Mouse (Mus musculus) gastrocnemius, postnatal 25 days (tissue): ENCODE measurements at regions not wholly inside any gene's neighbourhood (a gene's known extent, or its start where the extent isn't known, plus 50 kb on each side); places are given as distances from the start of the nearest gene placed in this dataset.
A peak's percentile ranks its signal among the peaks of the same experiment; 100 is the strongest.

ENCODE experiments used
- DNase-seq: peaks from one replicate; pipeline ENCODE4 v3.0.0; 2022

DNA sequence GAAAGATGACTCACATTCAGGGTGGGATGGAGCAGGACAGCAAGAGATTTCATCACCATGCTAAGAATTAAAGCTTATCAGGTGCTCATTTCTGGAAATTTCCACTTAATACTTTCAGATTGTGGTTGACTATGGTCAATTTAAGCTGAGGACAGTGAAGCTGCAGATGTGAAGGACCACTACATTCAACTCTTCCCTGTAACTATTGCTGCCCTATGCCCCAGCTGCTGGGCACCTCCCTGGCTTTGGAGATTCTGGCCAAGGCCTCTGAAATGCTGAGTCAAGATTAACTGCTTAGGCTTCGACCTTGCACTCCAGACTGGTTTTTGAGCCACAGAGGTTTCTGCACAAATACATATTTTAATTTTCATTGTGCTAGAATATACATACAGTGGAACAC is 140.4 kb upstream of the Grik3 start:
- DNase-seq = no peak

DNA sequence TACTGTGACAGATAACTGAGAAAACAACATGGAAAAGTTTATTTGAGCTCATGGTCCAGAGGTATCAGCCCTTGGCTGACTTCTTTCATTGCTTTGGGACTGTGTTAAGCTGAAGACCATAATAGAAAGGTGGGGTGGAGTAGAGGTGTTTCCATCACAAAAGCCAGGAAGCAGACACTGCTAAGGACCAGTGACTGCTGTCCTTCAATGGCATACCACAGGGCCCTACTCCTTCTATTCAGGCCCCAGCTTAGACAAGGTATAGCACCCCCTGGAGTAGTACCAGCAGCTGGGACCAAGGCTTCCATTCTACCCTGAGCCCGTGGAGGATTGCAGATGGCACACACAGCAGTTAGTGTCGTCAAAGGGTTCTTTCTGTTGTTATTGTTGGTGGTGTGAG is 151.4 kb upstream of the Grik3 start:
- no peak for DNase-seq

DNA sequence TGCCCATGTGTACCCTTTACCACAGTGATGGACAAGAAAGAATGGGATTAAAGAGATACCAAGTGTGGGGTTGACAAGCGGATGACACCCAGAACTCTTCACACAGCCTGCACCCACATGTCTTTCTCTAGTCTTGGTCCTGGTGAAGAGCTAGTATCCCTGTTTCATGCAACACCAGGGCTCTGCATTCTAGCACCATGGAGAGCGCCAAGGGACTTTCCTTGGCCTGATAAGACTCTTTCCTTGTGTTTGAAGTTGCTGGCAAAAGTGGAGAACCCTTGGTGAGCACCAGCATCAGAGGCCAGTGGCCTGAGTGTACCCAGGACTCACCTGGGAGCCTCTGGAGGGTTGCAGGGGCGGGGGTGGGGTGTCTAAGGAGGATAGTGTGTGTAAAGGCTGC is 161.7 kb upstream of the Grik3 start:
- no peak for DNase-seq

DNA sequence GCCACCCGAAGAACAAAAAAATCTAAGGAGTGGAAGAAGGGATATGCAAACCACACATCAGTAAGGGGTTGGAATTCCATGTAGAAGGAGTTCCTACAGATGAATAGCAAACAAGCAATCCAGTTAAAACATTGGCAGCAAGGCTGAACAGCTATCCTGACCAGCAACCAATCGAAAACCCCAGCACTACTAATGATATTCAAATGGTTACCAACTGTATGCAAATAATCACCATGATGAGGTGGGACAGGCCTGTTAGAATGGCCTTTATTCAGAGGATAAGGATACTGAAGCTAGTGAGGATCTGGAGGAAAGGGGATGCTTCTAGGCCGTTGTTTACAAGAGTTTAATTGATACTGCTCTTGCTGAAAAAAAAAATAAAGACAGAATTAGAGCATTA is 166.0 kb upstream of the Grik3 start:
- no peak for DNase-seq

DNA sequence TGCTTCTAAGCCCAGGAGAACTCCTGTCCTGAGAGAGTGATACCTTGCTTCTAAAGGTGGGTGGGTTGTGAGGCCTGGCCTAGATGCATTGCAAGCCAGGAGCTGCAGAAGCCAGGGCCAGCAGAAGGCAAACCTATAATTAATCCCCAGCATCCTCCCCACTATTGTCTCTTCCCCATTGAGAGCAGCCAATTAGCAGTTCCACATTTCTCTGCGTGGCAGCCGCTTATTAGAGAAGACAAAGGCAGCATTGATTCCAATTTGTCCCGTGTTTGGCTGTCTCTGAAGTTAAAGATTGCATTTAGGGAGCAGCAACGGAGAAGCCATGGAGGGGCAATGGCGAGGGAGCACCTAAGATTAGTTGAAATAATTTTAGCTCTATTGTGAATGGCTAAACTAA is 171.2 kb upstream of the Grik3 start:
- no peak for DNase-seq

DNA sequence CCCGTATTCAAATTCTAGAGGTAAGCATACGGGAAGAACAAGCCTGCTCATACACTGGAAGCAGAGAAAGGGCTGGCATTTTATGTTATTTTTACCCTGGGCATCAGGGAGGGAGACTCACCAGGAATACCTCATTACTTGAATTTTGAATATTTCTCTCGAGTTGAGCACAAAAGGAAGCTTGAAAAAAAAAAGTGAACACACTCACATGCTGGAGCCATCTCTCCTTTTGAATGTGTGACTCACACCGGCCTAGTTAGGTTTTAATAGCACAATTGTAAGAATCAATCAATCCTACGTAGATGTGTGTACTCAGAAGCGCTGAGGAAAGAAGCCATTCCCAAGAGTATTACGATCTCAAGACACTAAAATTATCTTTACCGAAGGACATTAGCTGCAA is 172.2 kb upstream of the Grik3 start:
- DNase-seq = no peak

DNA sequence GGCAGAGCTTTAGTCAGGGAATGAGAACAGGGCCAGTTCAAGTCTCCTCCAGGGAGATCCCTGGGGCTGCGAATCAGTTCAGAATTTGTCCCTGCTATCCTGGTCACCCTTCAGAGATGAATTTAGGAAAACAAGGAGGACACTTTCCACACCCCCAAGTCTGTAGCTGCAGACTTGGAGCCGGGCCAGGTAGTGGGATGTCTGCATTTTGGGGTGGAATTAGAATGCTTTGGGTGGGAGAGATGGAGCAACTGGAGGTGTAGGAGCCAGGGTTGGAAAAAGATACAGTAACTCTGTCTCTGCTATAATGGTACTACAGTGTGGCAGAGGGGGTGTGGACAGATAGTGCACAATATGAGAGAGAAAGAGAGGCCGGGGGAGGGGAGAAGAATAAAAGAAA is 173.6 kb upstream of the Grik3 start:
- no peak for DNase-seq

DNA sequence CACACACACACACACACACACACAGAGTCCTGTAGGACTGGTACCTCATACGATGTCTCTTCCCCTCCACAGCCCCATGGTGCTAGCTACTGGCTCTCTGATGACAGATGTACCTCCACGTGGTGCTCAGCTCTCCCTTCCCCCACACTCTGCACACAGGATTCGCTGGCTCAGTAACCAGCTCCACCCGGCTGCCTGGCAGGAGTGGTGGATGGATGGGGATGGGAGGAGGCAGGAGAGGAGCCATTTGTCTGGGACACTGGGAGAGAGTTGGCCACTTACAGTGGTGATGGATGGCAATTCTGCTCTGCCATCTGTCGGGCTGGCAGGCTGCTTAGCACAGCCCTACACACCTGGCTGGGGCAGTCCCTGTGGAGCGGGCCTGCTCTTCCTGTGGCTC is 174.7 kb upstream of the Grik3 start:
- no peak for DNase-seq

DNA sequence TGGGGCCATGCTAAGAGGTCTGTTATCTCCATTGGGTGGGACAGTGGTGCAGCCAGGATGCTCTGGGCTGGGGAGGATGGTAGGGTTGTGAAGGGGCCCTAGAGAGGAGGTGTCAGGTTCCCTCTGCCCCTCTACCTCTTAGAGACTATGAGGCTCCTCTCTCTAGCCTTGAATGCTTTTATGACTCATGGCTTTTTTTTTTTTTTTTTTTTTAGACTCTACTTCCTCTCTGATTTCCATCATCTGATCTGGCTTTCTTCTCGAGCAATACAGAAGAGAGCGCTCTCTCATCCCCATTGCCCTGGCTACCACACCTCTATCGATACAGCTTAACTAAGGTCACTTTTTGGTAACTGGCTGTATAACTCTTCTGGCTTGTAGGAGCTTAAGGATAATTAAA is 176.6 kb upstream of the Grik3 start:
- DNase-seq = no peak

DNA sequence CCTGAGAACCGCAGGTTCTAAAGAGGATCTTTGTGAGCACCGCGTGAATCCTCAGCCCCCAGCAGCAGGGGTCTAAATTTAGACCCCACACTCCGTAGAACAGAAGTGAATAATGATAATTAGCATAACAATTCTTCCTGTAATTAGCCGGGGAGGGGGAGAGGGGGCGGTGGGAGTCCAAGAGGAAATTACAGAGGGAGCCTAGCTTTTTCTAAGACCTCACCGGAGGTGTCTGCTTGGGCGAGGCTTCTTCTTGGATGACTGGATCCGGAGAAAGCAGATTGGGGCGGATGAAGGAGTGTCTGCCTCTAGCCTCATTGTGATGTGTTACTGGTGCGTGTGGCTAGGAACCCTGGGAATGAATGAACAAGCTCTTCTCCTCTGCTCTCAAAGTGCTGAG is 177.2 kb upstream of the Grik3 start:
- no peak for DNase-seq

DNA sequence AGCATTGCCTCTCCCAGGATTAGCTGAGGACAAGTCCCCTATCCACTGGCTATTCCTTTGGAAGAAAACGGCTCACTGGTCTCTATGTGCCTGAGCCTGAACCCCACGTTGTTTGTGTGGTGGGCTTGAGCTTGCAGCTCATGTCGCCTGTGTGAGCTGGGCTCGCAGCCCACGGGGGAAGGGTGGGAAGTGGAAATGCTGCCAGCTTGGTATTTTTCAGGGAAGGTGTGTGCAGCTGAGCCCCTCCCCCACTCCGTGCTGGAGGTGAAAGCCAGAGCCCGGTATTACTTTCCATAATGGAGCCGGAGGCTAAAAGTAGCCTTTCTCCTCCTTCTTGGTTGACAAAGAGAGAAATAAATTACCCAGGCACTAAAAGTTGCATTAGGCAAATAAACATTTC is 180.5 kb upstream of the Zc3h12a start:
- no peak for DNase-seq

DNA sequence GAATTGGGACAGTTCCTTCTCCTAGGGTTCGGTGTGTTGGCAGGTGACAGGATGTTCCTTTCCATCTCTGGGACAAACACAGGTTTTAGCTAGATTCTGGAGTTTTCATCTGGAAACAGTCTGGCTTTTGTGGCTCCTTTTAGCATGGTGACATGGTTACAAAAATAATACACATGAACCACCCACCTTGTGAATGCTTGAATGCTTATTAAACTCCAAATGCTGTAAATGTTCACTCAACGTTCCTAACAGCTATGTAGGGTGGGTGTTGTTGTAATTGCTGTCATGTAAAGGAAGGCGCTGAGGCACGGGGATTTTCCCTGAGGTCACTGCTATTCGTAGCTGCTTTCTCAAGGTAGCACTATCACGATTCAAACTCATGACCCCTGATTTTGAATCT is 178.1 kb upstream of the Zc3h12a start:
- no peak for DNase-seq

DNA sequence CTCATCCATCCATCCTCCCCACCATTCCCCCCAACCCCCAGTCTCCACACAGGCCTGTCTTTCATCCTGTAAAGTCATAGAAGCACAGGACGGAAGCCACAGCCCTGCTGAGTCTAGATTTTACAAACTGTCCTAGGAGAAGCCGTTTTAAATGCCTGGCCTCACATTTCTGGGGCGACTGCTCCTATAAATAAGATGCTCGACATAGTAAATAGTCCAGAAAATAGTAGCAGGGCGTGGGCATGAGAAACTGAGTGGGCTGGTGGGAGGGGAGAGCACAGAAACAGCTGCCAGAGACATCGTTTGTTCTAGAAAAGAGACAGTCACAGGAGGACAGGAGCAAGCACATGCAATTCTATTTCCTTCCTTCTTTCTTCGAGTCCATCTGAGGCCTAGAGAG is 175.0 kb upstream of the Zc3h12a start:
- DNase-seq = no peak

DNA sequence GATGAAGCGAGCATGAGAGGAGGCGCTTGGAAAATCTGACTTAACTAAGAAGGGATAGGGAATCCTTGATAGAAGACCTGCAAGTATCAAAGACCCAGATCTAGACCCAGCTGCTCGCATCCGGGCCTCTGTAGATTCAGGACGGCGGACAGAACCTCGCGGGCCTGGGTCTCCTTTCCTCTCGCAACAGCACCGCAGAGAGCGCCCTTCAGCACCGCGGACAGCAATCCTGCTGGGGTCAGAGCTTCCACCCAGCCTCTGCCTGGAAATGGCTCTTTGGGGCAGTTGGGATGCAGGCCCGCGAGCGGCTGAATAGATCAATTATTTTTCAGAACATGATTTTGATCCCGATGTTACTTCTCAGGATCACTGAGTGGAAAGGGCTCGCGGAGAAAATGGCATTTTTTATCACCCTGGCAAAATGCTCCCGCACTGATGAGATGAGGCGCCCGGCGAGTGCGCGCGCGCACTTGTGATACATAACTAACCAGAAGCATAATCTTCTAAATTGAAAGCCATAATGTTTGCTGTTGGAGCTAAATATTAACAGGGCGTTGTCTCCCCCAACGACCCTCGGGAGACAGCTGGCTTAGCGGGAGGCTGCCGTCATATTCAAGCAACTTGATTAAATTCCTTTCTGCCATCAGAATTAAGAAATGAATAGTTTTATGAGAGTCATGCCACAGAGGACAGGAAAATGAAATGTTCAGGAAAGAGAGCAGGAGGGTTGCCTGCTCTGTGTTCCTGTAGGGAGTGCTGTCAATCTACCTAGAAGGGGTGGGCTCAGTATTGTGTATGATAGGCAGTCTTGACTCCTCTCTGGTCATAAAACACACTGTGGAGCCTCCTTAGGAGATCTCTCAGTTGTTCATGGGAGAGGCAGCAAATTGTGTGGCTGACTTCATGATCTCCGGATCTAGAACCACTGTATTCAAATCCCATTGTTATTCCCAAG is 173.1 kb upstream of the Zc3h12a start:
- DNase-seq = peak; percentile 20

DNA sequence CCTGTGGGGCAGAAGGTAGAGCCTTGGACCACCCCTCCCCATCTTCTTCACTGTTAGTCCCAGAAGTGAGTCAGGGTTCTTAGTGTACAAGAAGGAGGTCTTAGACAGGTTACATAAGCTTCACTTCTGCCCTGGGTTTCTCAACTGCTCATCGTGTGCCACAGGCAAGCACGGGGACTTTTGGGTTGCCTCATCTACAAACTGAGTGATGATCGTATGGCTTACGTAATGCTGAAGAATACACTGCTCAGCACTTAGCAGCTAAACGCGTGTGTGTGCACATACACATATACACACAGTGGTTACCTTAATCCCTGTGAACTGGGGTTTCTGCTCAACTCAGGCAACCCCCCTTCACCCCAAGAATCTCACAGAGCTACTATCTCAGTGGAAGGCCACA is 163.1 kb upstream of the Zc3h12a start:
- DNase-seq = no peak

DNA sequence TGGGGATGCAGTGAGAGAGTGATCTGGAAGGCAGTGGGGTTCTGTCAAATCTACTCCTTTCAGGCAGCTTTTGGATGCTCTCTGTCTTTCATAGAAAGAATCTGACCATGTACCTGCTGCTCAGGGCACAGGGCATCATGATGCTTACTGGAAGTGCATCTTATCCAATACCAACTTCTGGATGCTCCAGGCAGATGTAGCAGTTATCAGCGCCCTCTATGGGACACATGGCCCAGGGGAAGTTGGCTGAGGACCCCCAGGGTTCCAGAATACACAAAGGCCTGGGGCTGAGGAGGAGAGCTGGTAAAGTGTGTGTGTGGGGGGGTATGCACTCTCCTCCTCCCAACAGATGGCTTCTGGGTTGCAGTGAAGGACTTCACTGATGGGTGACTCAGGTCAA is 162.1 kb upstream of the Zc3h12a start:
- DNase-seq = no peak

DNA sequence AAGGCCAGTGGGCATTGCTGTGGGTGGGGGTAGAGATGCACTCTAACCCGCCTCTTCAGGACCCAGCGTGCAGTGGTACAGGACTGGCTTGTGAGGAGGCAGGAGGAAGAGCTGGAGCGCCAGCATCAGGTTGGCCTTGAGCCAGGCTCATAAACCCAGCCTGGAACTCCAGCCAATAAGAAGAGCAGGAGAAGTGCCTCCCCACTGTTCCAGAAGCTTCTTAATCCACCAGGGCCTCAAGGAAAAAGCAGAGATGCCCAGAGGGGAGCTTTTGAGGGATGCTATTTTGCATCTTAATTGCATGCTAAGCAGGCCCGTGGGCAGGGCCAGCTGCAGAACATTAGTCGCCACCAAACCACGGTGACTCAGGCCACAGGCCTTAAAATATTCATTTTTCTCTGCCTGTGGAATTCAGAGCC is 161.4 kb upstream of the Zc3h12a start:
- no peak for DNase-seq

DNA sequence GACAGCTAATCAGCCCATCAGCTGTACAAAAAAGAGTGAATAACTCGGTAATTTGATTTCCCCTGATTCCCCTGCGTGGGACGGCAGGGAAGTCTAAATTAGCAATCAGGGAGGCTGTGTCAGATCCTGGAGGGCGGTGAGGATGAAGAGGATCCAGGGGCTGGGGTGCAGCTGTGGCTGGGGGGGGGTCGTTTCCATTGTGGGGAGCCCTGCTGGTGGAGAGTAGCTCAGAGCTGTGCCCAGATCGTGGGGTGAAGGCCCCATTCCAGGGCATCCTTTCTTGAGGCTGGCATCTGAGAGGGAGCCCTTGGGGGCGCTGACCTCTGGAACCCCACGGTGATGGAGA is 155.3 kb upstream of the Zc3h12a start:
- no peak for DNase-seq

DNA sequence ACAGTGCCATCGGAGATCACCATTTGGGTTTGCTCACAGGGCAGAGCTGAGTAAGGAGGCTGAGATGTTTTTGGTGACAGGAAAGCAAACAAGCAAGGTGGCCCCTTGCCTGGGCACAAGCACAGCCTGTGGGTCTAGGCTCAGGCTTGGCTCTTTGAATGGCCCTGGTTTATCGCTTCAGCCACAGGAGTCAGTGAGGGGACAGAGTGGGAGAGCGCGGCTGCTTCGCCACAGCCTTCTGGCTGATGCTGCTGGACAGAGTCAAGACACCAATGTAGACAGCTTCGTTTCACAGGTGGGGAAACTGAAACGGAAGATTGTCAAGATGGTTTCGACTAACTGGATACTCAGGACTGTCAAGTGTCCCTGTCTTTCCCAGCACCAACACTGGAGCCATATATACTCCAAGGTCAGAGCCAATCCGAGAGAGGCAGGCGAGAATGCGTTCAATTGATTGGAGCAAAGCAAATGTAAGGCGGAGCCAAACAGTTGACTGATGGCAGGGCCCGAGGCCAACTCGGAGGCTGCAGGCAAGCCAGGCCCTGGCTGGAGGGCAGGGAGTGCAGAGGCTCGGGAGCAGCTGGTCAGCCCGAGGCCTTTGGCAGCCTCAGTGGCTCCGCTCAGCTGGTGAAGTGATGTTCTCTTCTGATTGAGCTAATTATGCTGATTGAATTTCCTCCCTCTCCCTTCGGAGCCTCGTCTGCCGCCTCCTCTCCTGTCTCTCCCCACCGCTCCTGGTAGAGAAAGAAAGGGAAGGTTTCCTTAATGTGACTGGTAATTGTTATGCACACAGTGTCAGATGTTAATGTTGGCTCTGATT is 154.7 kb upstream of the Zc3h12a start:
- DNase-seq = peak; percentile 57

DNA sequence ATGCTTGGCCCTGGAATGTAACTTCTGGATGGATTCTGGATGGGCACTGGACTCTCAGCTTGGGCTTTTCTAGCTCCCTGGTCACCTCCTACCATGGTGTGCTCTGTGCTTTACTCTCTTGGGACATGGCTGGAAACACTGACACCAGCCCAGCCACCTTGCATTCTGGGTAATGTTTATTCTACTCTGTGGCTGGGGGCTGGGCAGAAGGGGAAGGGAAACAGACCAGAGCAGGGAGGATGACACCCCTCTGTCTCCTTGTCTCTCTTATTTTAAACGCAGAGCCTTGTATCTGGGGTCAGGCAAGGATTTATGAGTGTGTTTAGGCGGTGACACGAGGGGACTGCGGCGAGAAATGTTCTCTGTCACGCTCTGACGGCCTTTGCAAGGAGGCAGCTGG is 151.5 kb upstream of the Zc3h12a start:
- DNase-seq = no peak

DNA sequence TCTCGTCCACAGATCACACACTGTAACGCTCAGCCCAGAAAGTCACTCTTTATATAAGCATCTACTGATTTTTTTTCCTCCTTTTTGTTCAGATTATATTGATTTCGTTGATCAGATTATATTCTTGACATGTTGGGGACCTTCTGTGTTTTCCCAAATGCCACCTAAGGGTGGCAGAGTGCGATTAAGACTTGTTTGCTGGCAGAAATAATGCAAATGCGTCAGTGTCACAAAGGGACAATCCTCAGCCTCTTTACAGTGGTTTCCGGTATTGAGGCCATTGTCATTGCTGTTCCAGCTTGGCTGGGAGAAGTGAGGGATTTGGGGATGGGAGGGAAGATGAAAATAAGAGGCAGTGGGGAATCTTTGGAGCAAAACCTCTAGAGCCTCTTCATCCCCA is 149.2 kb upstream of the Zc3h12a start:
- DNase-seq = no peak

DNA sequence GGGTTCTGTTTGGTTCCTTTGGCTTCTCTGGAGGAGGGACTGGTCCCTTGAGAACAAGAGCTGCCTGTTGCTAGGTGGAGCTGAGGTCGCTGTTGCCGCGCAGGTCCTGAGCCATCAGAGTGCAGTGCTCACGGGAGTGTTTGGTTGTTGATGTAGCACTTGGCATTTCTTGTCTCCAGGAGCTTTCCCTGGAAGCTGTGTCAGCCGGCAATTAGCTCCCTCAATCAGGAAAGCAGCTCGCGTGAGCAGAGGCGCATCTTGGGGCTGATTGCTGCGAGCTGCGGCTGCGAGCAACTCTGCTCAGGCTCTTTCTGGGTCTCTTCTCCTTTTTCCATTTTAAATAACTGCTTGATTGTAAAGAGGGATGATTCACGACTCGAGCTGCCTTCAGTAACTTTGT is 147.6 kb upstream of the Zc3h12a start:
- no peak for DNase-seq

DNA sequence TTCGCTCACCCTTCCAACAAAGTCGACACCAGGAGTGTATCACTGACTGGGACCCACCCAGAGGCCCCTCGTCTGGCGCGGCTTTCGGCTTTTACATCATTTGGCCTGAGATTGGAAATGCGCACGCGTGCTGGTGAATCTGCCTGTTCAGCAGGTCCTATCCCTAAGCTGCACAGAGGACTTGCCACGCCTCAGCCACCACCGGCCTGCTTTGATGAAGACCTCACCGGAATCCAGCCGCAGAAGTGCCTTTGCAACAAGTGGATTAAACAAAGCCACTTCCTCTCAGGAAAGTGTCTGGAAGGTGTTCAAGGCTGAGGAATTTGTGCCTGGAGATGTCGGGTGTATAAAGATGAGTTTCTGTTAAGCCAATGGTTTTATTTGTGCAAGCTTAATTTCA is 143.3 kb upstream of the Zc3h12a start:
- DNase-seq = no peak

DNA sequence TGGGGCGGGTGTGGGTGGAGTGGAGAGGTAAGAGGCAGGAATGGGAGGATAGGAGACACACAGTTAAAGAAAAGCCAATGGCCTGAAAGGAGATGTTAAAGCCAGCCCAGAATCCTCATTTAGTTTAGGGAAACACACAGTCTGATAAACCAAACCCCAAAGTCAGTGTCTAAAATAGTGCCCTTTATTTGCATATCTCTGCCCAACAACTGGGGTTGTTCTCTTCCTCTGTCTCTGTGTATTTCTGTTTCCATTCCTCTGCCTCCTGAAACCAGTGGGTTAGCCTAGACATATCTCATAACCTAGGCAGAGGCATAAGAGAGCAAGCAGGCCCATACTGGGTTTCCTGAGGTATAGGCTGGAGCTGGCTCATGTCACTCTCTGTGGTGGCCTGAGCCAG is 138.6 kb upstream of the Zc3h12a start:
- no peak for DNase-seq
